Mouse (Mus musculus) splenic B cell, adult 2 months (primary cell): ENCODE measurements at regions not wholly inside any gene's neighbourhood (a gene's known extent, or its start where the extent isn't known, plus 50 kb on each side); places are given as distances from the start of the nearest gene placed in this dataset.

Experiments used
- DNase-seq: peaks from one replicate; pipeline ENCODE4 v3.0.0-alpha.2; 2011; ENCODE audit warnings: low read depth, low spot score
- H3K27me3 ChIP-seq: 2 replicates; pipeline ENCODE4 v1.6.1; 2012; ENCODE audit warnings: mild to moderate bottlenecking, low read length, moderate library complexity, mixed read lengths; ENCODE audit not compliant: control insufficient read depth, poor library complexity, insufficient read depth, severe bottlenecking
- H3K36me3 ChIP-seq: 2 replicates; pipeline ENCODE4 v1.6.1; 2012; ENCODE audit warnings: mild to moderate bottlenecking, low read length, moderate library complexity, mixed read lengths; ENCODE audit not compliant: control insufficient read depth, poor library complexity, insufficient read depth, severe bottlenecking

GRCm38 (mm10) chr1:194565574-194565973 lies 52.4 kb upstream of the Plxna2 start:
- no peaks in the 10 kb centered on the region for H3K27me3 ChIP-seq
- no peak for DNase-seq
- H3K36me3 ChIP-seq, result no peaks in the 10 kb centered on the region

GRCm38 (mm10) chr1:194563946-194564345 lies 54.1 kb upstream of the Plxna2 start:
- DNase-seq, result no peak
- no peaks in the 10 kb centered on the region for H3K27me3 ChIP-seq

GRCm38 (mm10) chr1:194561098-194561497 lies 56.9 kb upstream of the Plxna2 start:
- H3K27me3 ChIP-seq, result no peaks in the 10 kb centered on the region
- H3K36me3 ChIP-seq, result no peaks in the 10 kb centered on the region
- no peak for DNase-seq

More at GRCm38 (mm10) chr1:194563946-194564345, 54.1 kb upstream of the Plxna2 start:
- no peaks in the 10 kb centered on the region for H3K36me3 ChIP-seq

GRCm38 (mm10) chr1:194548661-194549060 lies 69.4 kb upstream of the Plxna2 start:
- H3K36me3 ChIP-seq, result no peaks in the 10 kb centered on the region
- DNase-seq, result no peak
- no peaks in the 10 kb centered on the region; the same call in 1 of the 2 replicates for H3K27me3 ChIP-seq

- DNase-seq, result no peak
- no peaks in the 10 kb centered on the region; the same call in 1 of the 2 replicates for H3K27me3 ChIP-seq
- no peaks in the 10 kb centered on the region for H3K36me3 ChIP-seq
Measured at GRCm38 (mm10) chr1:194548243-194548642, 69.8 kb upstream of the Plxna2 start.

- Histone ChIP-seq H3K27me3 (no peaks in the 10 kb centered on the region), H3K36me3 (no peaks in the 10 kb centered on the region)
- DNase-seq, result no peak
Measured at GRCm38 (mm10) chr1:194540923-194541322, 77.1 kb upstream of the Plxna2 start.

GRCm38 (mm10) chr1:194527342-194528165 lies 90.5 kb upstream of the Plxna2 start:
- Histone ChIP-seq H3K27me3 (no peaks in the 10 kb centered on the region), H3K36me3 (no peaks in the 10 kb centered on the region)
- no peak for DNase-seq

- DNase-seq, result no peak
- no peaks in the 10 kb centered on the region for H3K27me3 ChIP-seq
- no peaks in the 10 kb centered on the region for H3K36me3 ChIP-seq
Measured at GRCm38 (mm10) chr1:194524976-194525375, 93.0 kb upstream of the Plxna2 start.

GRCm38 (mm10) chr1:194521216-194521615 lies 96.8 kb upstream of the Plxna2 start:
- no peak for DNase-seq
- Histone ChIP-seq H3K27me3 (no peaks in the 10 kb centered on the region), H3K36me3 (no peaks in the 10 kb centered on the region)

GRCm38 (mm10) chr1:194519509-194520220 lies 98.4 kb upstream of the Plxna2 start:
- no peaks in the 10 kb centered on the region for H3K36me3 ChIP-seq

GRCm38 (mm10) chr1:194516136-194516535 lies 101.9 kb upstream of the Plxna2 start:
- DNase-seq, result no peak
- no peaks in the 10 kb centered on the region for H3K36me3 ChIP-seq
- no peaks in the 10 kb centered on the region; the same call in 1 of the 2 replicates for H3K27me3 ChIP-seq

More at GRCm38 (mm10) chr1:194519509-194520220, 98.4 kb upstream of the Plxna2 start:
- H3K27me3 ChIP-seq, result no peaks in the 10 kb centered on the region; the same call in 1 of the 2 replicates
- DNase-seq, result no peak

GRCm38 (mm10) chr1:194508314-194508713 lies 109.7 kb upstream of the Plxna2 start:
- Histone ChIP-seq H3K27me3 (no peaks in the 10 kb centered on the region), H3K36me3 (no peaks in the 10 kb centered on the region)
- DNase-seq, result no peak

- Histone ChIP-seq H3K36me3 (no peaks in the 10 kb centered on the region), H3K27me3 (no peaks in the 10 kb centered on the region)
- DNase-seq, result no peak
Measured at GRCm38 (mm10) chr1:194505826-194506225, 112.2 kb upstream of the Plxna2 start.

- H3K36me3 ChIP-seq, result no peaks in the 10 kb centered on the region
- H3K27me3 ChIP-seq, result no peaks in the 10 kb centered on the region
- no peak for DNase-seq
Measured at GRCm38 (mm10) chr1:194504207-194504606, 113.8 kb upstream of the Plxna2 start.

- no peaks in the 10 kb centered on the region for H3K27me3 ChIP-seq
- no peak for DNase-seq
Measured at GRCm38 (mm10) chr1:194503517-194503916, 114.5 kb upstream of the Plxna2 start.

More at GRCm38 (mm10) chr1:194503517-194503916, 114.5 kb upstream of the Plxna2 start:
- no peaks in the 10 kb centered on the region for H3K36me3 ChIP-seq
